Mouse (Mus musculus) C2C12 (cell line): ENCODE measurements around the gene Plcb4.

Experiments
- CEBPB ChIP-seq: IDR thresholded peaks from one replicate; pipeline ENCODE4 v1.6.1; 2011; ENCODE audit warnings: low read depth, mild to moderate bottlenecking, control low read depth, moderate library complexity
- CTCF ChIP-seq: IDR thresholded peaks from one replicate; pipeline ENCODE4 v1.5.1; 2011; ENCODE audit not compliant: control insufficient read depth, insufficient read depth, insufficient read length
- FOSL1 ChIP-seq: IDR thresholded peaks from one replicate; pipeline ENCODE4 v1.8.0; 2011; ENCODE audit warnings: mild to moderate bottlenecking, low read length; ENCODE audit not compliant: poor library complexity, insufficient read depth, severe bottlenecking
- MAX ChIP-seq: IDR thresholded peaks from one replicate; pipeline ENCODE4 v1.6.1; 2011; ENCODE audit warnings: mild to moderate bottlenecking, control low read depth
- MYOD1 ChIP-seq: IDR thresholded peaks from one replicate; pipeline ENCODE4 v1.6.1; 2011; ENCODE audit warnings: low read depth; ENCODE audit not compliant: control insufficient read depth, insufficient read length
- MYOG ChIP-seq: IDR thresholded peaks from one replicate; pipeline ENCODE4 v1.6.1; 2011; ENCODE audit not compliant: control insufficient read depth, insufficient read length; ENCODE audit errors: extremely low read depth
- USF1 ChIP-seq: IDR thresholded peaks from one replicate; pipeline ENCODE4 v1.6.1; 2011; ENCODE audit warnings: low read depth, mild to moderate bottlenecking, control low read depth, moderate library complexity

GRCm38 (mm10) chr2:135890083-135890482 lies 231.3 kb downstream of the Plcb4 start:
- TF ChIP-seq CTCF (no peak), MYOG (no peak), CEBPB (no peak), MAX (no peak), FOSL1 (no peak), USF1 (no peak), MYOD1 (no peak)
